Mouse (Mus musculus) olfactory bulb, adult 2 months (tissue): ENCODE measurements around the gene Nfx1.

Experiments
- CTCF ChIP-seq: fragments of 200-500 bp; IDR thresholded peaks from 2 replicates; pipeline ENCODE4 v1.5.1; 2012; ENCODE audit warnings: low read depth, mild to moderate bottlenecking, low read length, moderate library complexity; ENCODE audit not compliant: insufficient read depth
- POLR2A ChIP-seq: fragments of 200-500 bp; IDR thresholded peaks from 2 replicates; pipeline ENCODE4 v1.6.1; 2012; ENCODE audit warnings: mild to moderate bottlenecking, low read depth, low read length, moderate library complexity; ENCODE audit not compliant: insufficient read depth

GRCm38 (mm10) chr4:41063351-41063750 is 92.6 kb downstream of the Nfx1 start:
- TF ChIP-seq POLR2A (no peak), CTCF (no peak)
